Mouse (Mus musculus) ES-E14 (cell line): Measurements from ENCODE around the gene Slc1a1. TPM values are rescaled to one million over a fixed set of nuclear protein-coding genes. Genes with fewer than 3 reads are reported as not detected.

Experiments used
- DNase-seq: peaks from one replicate; pipeline ENCODE4 v3.0.0-alpha.2; 2013; ENCODE audit warnings: low read depth, low spot score
- H3K27ac ChIP-seq: 2 replicates; pipeline ENCODE4 v1.5.1; 2012; ENCODE audit warnings: low read depth, mild to moderate bottlenecking, low read length, moderate library complexity, mixed read lengths; ENCODE audit not compliant: poor library complexity, insufficient read depth, severe bottlenecking
- H3K36me3 ChIP-seq: 2 replicates; pipeline ENCODE4 v1.6.1; 2012; ENCODE audit warnings: mild to moderate bottlenecking, low read length, moderate library complexity, mixed read lengths; ENCODE audit not compliant: control insufficient read depth, poor library complexity, insufficient read depth, severe bottlenecking
- H3K4me1 ChIP-seq, 2 experiments: fragments of 150-350 bp in 1 of 2; sonication (generic) in 1 of 2; 2 replicates each; pipeline ENCODE4 v1.6.1; 2012; ENCODE audit warnings: low read length in 2 of 2, mild to moderate bottlenecking in 1 of 2, mixed read lengths in 1 of 2; ENCODE audit not compliant: control insufficient read depth in 2 of 2, insufficient read depth in 2 of 2, poor library complexity in 1 of 2
- H3K4me3 ChIP-seq, 2 experiments: fragments of 150-350 bp in 1 of 2; sonication (generic) in 1 of 2; 2 replicates each; pipeline ENCODE4 v1.5.1; 2012; ENCODE audit warnings: low read length in 2 of 2, low read depth in 1 of 2, mild to moderate bottlenecking in 1 of 2, mixed read lengths in 1 of 2; ENCODE audit not compliant: insufficient read depth in 1 of 2, poor library complexity in 1 of 2, severe bottlenecking in 1 of 2
- H3K9ac ChIP-seq: 2 replicates; pipeline ENCODE4 v1.6.1; 2012; ENCODE audit warnings: low read depth, mild to moderate bottlenecking, low read length, mixed read lengths; ENCODE audit not compliant: poor library complexity, insufficient read depth, severe bottlenecking
- H3K9me3 ChIP-seq: fragments of 150-350 bp; sonication (generic); 2 replicates; pipeline ENCODE4 v1.6.1; 2012; ENCODE audit warnings: low read depth, mild to moderate bottlenecking, low read length; ENCODE audit not compliant: control insufficient read depth, insufficient read depth
- CHD2 ChIP-seq: IDR thresholded peaks from 2 replicates; pipeline ENCODE4 v1.6.1; 2014; ENCODE audit warnings: mild to moderate bottlenecking, low read depth, low read length, inconsistent platforms
- HCFC1 ChIP-seq: IDR thresholded peaks from 2 replicates; pipeline ENCODE4 v1.6.1; 2012; ENCODE audit warnings: low read length, inconsistent platforms, borderline replicate concordance; ENCODE audit not compliant: insufficient read depth
- MAFK ChIP-seq: IDR thresholded peaks from 2 replicates; pipeline ENCODE4 v1.6.1; 2014; ENCODE audit warnings: mild to moderate bottlenecking, low read depth, low read length, inconsistent platforms; ENCODE audit not compliant: insufficient read depth
- ZC3H11A ChIP-seq: IDR thresholded peaks from 2 replicates; pipeline ENCODE4 v1.6.1; 2012; ENCODE audit warnings: low read depth, mild to moderate bottlenecking, inconsistent platforms, low read length, borderline replicate concordance
- ZNF384 ChIP-seq: IDR thresholded peaks from 2 replicates; pipeline ENCODE4 v1.6.1; 2012; ENCODE audit warnings: low read depth, low read length, inconsistent platforms
- in situ Hi-C, 2 experiments: fragments of 600-800 bp; cut with MboI; formaldehyde crosslinking; loops; one replicate each; pipeline ENCODE4 v1.15.1; 2025; ENCODE audit warnings: low sequenced_read_pairs in 2 of 2, inconsistent platforms in 1 of 2; ENCODE audit not compliant: unreplicated experiment in 2 of 2
- total RNA-seq: library from RNA; depleted of rRNA; stranded (reverse); fragments of 300-350 nt; gene quantifications from 2 replicates; pipeline ENCODE4 v1.2.3, GENCODE M21; 2012

Slc1a1 gene
- total RNA-seq, 1 experiment, result 5.0 TPM

- in situ Hi-C loops, result no loop called here
- no peak for TF ChIP-seq MAFK
- TF ChIP-seq HCFC1, result no peak
- TF ChIP-seq ZC3H11A, result no peak
- TF ChIP-seq CHD2, result no peak
- no peak for TF ChIP-seq ZNF384
- Histone ChIP-seq H3K4me1 (no peaks in the 10 kb centered on the region), H3K27ac (no peak overlapping the region), H3K9me3 (no peaks in the 10 kb centered on the region), H3K36me3 (no peaks in the 10 kb centered on the region), H3K4me3 (no peak overlapping the region), H3K9ac (no peak overlapping the region)
- no peak for DNase-seq
Observed at GRCm38 (mm10) chr19:28915602-28916250, 80.9 kb downstream of the Slc1a1 start.

GRCm38 (mm10) chr19:28916492-28916891 lies 81.6 kb downstream of the Slc1a1 start:
- Histone ChIP-seq H3K9ac (no peak overlapping the region), H3K36me3 (no peaks in the 10 kb centered on the region), H3K4me1 (no peaks in the 10 kb centered on the region), H3K27ac (no peak overlapping the region), H3K4me3 (no peak overlapping the region), H3K9me3 (no peaks in the 10 kb centered on the region)
- in situ Hi-C loops, result no loop called here
- TF ChIP-seq HCFC1 (no peak), MAFK (no peak), ZNF384 (no peak), CHD2 (no peak), ZC3H11A (no peak)
- no peak for DNase-seq

DNA sequence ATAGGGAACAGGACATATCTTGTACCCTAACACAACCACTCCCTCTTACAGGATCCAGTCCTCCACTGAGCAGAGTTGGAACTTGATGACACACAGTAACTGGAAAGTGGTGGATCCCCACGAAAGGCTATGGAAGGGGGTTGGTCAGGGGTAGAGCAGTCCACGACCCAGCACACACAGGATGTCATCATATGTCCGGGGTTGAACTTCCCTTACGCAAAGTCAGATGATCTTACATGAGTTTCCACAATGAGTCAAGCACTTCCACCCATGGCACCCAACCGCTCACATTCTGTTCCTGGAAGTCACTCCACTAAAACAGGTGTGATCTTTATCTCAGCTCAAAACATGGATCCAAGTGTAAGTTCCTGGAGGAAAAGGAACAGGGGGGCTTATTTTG lies 83.0 kb downstream of the Slc1a1 start:
- no peak overlapping the region for H3K9ac ChIP-seq
- no peak overlapping the region for H3K27ac ChIP-seq
- no peak for DNase-seq
- H3K9me3 ChIP-seq, result no peaks in the 10 kb centered on the region
- TF ChIP-seq MAFK, result no peak
- H3K4me3 ChIP-seq, result no peak overlapping the region
- H3K4me1 ChIP-seq, result 0 out of 4 replicates have a peak, but pooled peaks cover 0 to 2% of the 10 kb centered on the region in 2 experiments
- in situ Hi-C loops, result no loop called here
- H3K36me3 ChIP-seq, result no peaks in the 10 kb centered on the region

GRCm38 (mm10) chr19:28926366-28926765 lies 91.5 kb downstream of the Slc1a1 start:
- Histone ChIP-seq H3K4me3 (no peak overlapping the region), H3K9ac (no peak overlapping the region), H3K4me1 (0 out of 4 replicates have a peak, but pooled peaks cover 0 to 2% of the 10 kb centered on the region in 2 experiments), H3K27ac (no peak overlapping the region), H3K9me3 (no peaks in the 10 kb centered on the region), H3K36me3 (no peaks in the 10 kb centered on the region)
- in situ Hi-C loops, result no loop called here
- no peak for DNase-seq
- no peak for TF ChIP-seq CHD2

DNA sequence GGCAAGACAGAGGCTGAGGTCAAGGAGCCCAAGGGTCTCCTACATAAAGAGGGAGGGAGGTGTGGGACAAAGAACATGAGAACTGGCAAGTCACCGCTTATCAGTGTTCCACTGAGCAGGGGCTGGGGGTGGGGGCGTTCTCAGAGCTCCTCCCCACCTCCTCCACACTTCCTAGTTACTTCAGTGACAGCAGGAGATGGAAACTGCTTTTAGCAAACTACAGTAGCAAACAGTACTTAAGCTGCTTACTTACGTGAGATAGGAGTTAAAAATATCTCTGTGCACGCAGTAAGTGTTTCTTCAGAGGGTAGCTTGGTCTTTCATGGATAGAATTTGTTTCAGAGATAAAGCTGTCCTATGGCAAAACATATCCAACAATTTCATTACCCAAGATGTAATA lies 92.5 kb downstream of the Slc1a1 start:
- Histone ChIP-seq H3K9ac (no peak overlapping the region), H3K27ac (no peak overlapping the region), H3K9me3 (no peaks in the 10 kb centered on the region), H3K4me3 (no peak overlapping the region), H3K36me3 (no peaks in the 10 kb centered on the region), H3K4me1 (0 out of 4 replicates have a peak, but pooled peaks cover 0 to 2% of the 10 kb centered on the region in 2 experiments)
- in situ Hi-C loops, result no loop called here
- no peak for DNase-seq
- TF ChIP-seq MAFK (no peak), CHD2 (no peak), ZC3H11A (no peak), HCFC1 (no peak), ZNF384 (no peak)
